ENCODE assay signal across 8 mouse cellular contexts in the genomic region with DNA sequence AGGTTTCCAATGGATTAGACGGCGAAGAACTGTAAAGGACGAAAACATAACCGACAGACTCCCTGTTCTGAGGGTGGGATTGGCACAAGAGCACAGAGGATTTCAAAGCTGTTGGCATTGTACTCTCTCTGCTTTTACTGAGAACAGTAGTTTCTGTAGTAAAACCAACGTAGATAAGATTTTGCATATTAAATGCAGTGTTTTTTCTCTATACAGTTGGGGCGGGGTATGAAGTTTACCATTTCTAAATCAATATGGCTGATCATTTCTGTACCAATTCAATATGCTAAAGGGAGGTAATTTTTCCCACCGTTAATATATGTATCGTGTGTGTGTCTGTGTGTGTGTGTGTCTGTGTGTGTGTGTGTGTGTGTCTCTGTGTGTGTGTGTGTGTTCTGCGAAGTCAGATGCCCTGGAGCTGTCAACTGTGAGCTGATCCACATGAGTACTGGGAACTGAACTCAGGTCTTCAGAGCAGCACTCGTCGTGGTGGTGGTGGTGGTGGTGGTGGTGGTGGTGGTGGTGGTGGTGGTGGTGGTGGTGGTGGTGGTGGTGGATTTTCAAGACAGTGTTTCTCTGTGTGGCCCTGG. TPM values are rescaled to one million over a fixed set of nuclear protein-coding genes. Genes with fewer than 3 reads are reported as not detected.
A peak's percentile ranks its signal among the peaks of the same experiment; 100 is the strongest.
DNase-seq lines count a peak whose midpoint lies in the region; ATAC-seq and TF ChIP-seq lines count a peak whose summit lies in the region.

No protein-coding gene starts in this region.

- peak overlapping the region; percentile 63 for H3K4me2 ChIP-seq in lung, embryonic 15.5 days
- H3K4me2 ChIP-seq in limb, embryonic 14.5 days (replicated peaks; ENCODE audit: low read depth, low read length, severe bottlenecking), result peak overlapping the region; percentile 46

- TF ChIP-seq CTCF in small intestine, adult 2 months (IDR thresholded peaks at IDR 0.05; ENCODE audit: extremely low read depth, insufficient read length, insufficient replicate concordance, low read depth, low read length), result no peak

- peak overlapping the region; percentile 76 for H3K27ac ChIP-seq in lung, embryonic 15.5 days
- peak overlapping the region; percentile 39 for H3K27ac ChIP-seq in limb, embryonic 14.5 days (replicated peaks; ENCODE audit: low read depth, low read length)
- peak overlapping the region; percentile 72 for H3K27ac ChIP-seq in small intestine, adult 2 months (ENCODE audit: insufficient read depth, low read depth, low read length)

- H3K9me3 ChIP-seq in lung, embryonic 15.5 days, result no peaks in the 10 kb centered on the region
- no peaks in the 10 kb centered on the region for H3K9me3 ChIP-seq in limb, embryonic 14.5 days (ENCODE audit: control insufficient read depth, low read length)

- H3K9ac ChIP-seq in lung, embryonic 15.5 days, result peak overlapping the region; percentile 49
- peak overlapping the region; percentile 46 for H3K9ac ChIP-seq in limb, embryonic 14.5 days (ENCODE audit: low read depth, low read length, severe bottlenecking)

- ATAC-seq in lung, embryonic 15.5 days (ENCODE audit: borderline replicate concordance, extremely low read depth, low FRiP score, low TSS enrichment), result no peak
- peak; percentile 52 for ATAC-seq in erythroblast, adult 5-6 weeks (replicated peaks; ENCODE audit: low FRiP score, poor library complexity, severe bottlenecking)
- ATAC-seq in limb, embryonic 14.5 days (ENCODE audit: low FRiP score, low read depth), result no peak

- DNase-seq in lung, postnatal 4 days, result no peak
- no peak for DNase-seq in limb, embryonic 14.5 days (ENCODE audit: low spot score)
- no peak for DNase-seq in adipocyte (ENCODE audit: low spot score)
- DNase-seq in adrenal gland, adult (ENCODE audit: inconsistent age in 2 of 2, low spot score in 1 of 2), result no peak
- DNase-seq in thymus, postnatal 25 days, result no peak

- peaks cover 4% of the 10 kb centered on the region for H3K4me1 ChIP-seq in lung, embryonic 15.5 days
- H3K4me1 ChIP-seq in limb, embryonic 14.5 days (ENCODE audit: control insufficient read depth, insufficient read depth, low read length), result no peaks in the 10 kb centered on the region
- peaks cover 3% of the 10 kb centered on the region for H3K4me1 ChIP-seq in small intestine, adult 2 months (ENCODE audit: control insufficient read depth, insufficient read depth, insufficient read length, low read length)

- no peaks in the 10 kb centered on the region for H3K36me3 ChIP-seq in lung, embryonic 15.5 days
- H3K36me3 ChIP-seq in limb, embryonic 14.5 days (ENCODE audit: control insufficient read depth, insufficient read depth, low read length), result no peaks in the 10 kb centered on the region
- no peaks in the 10 kb centered on the region for H3K36me3 ChIP-seq in small intestine, adult 2 months (ENCODE audit: control insufficient read depth, insufficient read depth, low read length)

- H3K4me3 ChIP-seq in lung, embryonic 15.5 days, result peak overlapping the region; percentile 40
- H3K4me3 ChIP-seq in limb, embryonic 14.5 days (replicated peaks; ENCODE audit: low read length), result peak overlapping the region; percentile 25
- H3K4me3 ChIP-seq in small intestine, adult 2 months (ENCODE audit: low read depth, low read length), result peak overlapping the region; percentile 36

- WGBS in lung, embryonic 15.5 days, result 24% methylated on average over 11 of the region's 11 CpGs
- 33% methylated on average over 11 of the region's 11 CpGs for WGBS in limb, embryonic 14.5 days
- WGBS in small intestine, adult 2 months, result 20% methylated on average over 11 of the region's 11 CpGs

- H3K27me3 ChIP-seq in lung, embryonic 15.5 days, result no peaks in the 10 kb centered on the region
- H3K27me3 ChIP-seq in limb, embryonic 14.5 days (ENCODE audit: control insufficient read depth, insufficient read depth, low read length), result no peaks in the 10 kb centered on the region
- H3K27me3 ChIP-seq in small intestine, adult 2 months (ENCODE audit: control insufficient read depth, insufficient read depth, low read length), result no peaks in the 10 kb centered on the region

- TF ChIP-seq POLR2A in limb, embryonic 14.5 days (IDR thresholded peaks at IDR 0.05; ENCODE audit: borderline replicate concordance, extremely low read depth, insufficient read depth, insufficient read length), result no peak
- TF ChIP-seq POLR2A in small intestine, adult 2 months (IDR thresholded peaks at IDR 0.05; ENCODE audit: low read depth, low read length), result no peak

RNA-seq across cellular contexts. Expression of a gene that starts 7.1 kb away (rescaled TPM):
- 5.4 and 5.6 TPM in 2 replicates for polyA plus RNA-seq in lung, embryonic 15.5 days (2015; fragmentation: Nextera tagmentation; extraction: Ambion mirVana)
- 10.2 and 13.2 TPM in 2 replicates for total RNA-seq in erythroblast, adult 5-6 weeks (2015; ENCODE audit: low replicate concordance)
- 14.5 and 15.3 TPM in 2 replicates for total RNA-seq in erythroblast, adult 5-6 weeks (2017; ENCODE audit: low replicate concordance)
- polyA plus RNA-seq in limb, embryonic 14.5 days (2012; rRNA removed), result 7.6 and 8.3 TPM in 2 replicates
- 6.5 and 7.6 TPM in 2 replicates for polyA plus RNA-seq in limb, embryonic 14.5 days (2014; fragmentation: Nextera tagmentation; extraction: Ambion mirVana)
- 10.0 and 16.3 TPM in 2 replicates for polyA plus RNA-seq in small intestine, adult 2 months (2012; rRNA removed)
